Mouse (Mus musculus) CH12.LX (cell line): ENCODE measurements at regions not wholly inside any gene's neighbourhood (a gene's known extent, or its start where the extent isn't known, plus 50 kb on each side); places are given as distances from the start of the nearest gene placed in this dataset.

Experiments used
- DNase-seq: peaks from one replicate; pipeline ENCODE4 v3.0.0-alpha.2; 2013; ENCODE audit errors: extremely low read depth
- H3K27ac ChIP-seq: 2 replicates; pipeline ENCODE4 v1.5.1; 2012; ENCODE audit warnings: low read depth, mild to moderate bottlenecking, control low read depth, moderate library complexity; ENCODE audit not compliant: insufficient read depth
- H3K27me3 ChIP-seq: replicated peaks from 2 replicates; pipeline ENCODE3; 2012; ENCODE audit warnings: inconsistent platforms
- H3K36me3 ChIP-seq, 2 experiments: replicated peaks in 1 of 2; 2 replicates each; pipeline versions ENCODE3 to v1.6.1; 2012; ENCODE audit warnings: inconsistent platforms in 1 of 2, low read length in 1 of 2, mild to moderate bottlenecking in 1 of 2, mixed read lengths in 1 of 2, moderate library complexity in 1 of 2; ENCODE audit not compliant: control insufficient read depth in 1 of 2, insufficient read depth in 1 of 2
- H3K4me1 ChIP-seq, 2 experiments: 2 replicates each; pipeline ENCODE4 v1.6.1; 2012; ENCODE audit warnings: inconsistent platforms in 1 of 2, moderate library complexity in 1 of 2; ENCODE audit not compliant: insufficient read depth in 2 of 2, control insufficient read depth in 1 of 2
- H3K4me2 ChIP-seq: 2 replicates; pipeline ENCODE4 v1.6.1; 2012; ENCODE audit warnings: low read depth, mild to moderate bottlenecking, control low read depth; ENCODE audit not compliant: poor library complexity, insufficient read depth, severe bottlenecking
- H3K4me3 ChIP-seq, 3 experiments: fragments of 150-350 bp in 1 of 3; sonication (generic) in 1 of 3; replicated peaks in 1 of 3; 2 replicates each; pipeline versions ENCODE3 to v1.5.1; 2011 to 2012; ENCODE audit warnings: low read depth in 2 of 3, low read length in 2 of 3, mild to moderate bottlenecking in 2 of 3, moderate library complexity in 2 of 3, control low read depth in 1 of 3, improper control_type of control experiment in 1 of 3, inconsistent platforms in 1 of 3, mixed read lengths in 1 of 3; ENCODE audit not compliant: poor library complexity in 1 of 3
- H3K79me2 ChIP-seq: replicated peaks from 2 replicates; pipeline ENCODE4 v1.6.1; 2012; ENCODE audit warnings: mild to moderate bottlenecking, moderate library complexity; ENCODE audit not compliant: control insufficient read depth, poor library complexity, insufficient read depth, severe bottlenecking; ENCODE audit errors: extremely low read depth
- H3K9ac ChIP-seq: 2 replicates; pipeline ENCODE4 v1.6.1; 2012; ENCODE audit warnings: low read depth, mild to moderate bottlenecking, control low read depth, moderate library complexity; ENCODE audit not compliant: insufficient read depth
- H3K9me3 ChIP-seq: replicated peaks from 2 replicates; pipeline ENCODE3; 2012; ENCODE audit warnings: low read length, inconsistent platforms, mixed read lengths
- BHLHE40 ChIP-seq: IDR thresholded peaks from 2 replicates; pipeline ENCODE4 v1.6.1; 2011; ENCODE audit warnings: mild to moderate bottlenecking, low read depth, low read length, improper control_type of control experiment
- CHD1 ChIP-seq: IDR thresholded peaks from 2 replicates; pipeline ENCODE4 v1.6.1; 2012; ENCODE audit warnings: low read depth, low read length, improper control_type of control experiment, inconsistent platforms
- CTCF ChIP-seq, 2 experiments: IDR thresholded peaks in 1 of 2; conservative IDR thresholded peaks in 1 of 2; 2 replicates each; pipeline ENCODE4 v1.5.1; 2011 to 2012; ENCODE audit warnings: low read depth in 2 of 2, low read length in 2 of 2, improper control_type of control experiment in 1 of 2, inconsistent platforms in 1 of 2, mild to moderate bottlenecking in 1 of 2, moderate library complexity in 1 of 2
- E2F4 ChIP-seq: IDR thresholded peaks from 2 replicates; pipeline ENCODE4 v1.6.1; 2011; ENCODE audit warnings: low read depth, low read length, improper control_type of control experiment; ENCODE audit not compliant: insufficient replicate concordance
- EP300 ChIP-seq: IDR thresholded peaks from 2 replicates; pipeline ENCODE4 v1.6.1; 2011; ENCODE audit warnings: low read length, improper control_type of control experiment
- ETS1 ChIP-seq: conservative IDR thresholded peaks from 2 replicates; pipeline ENCODE4 v1.6.1; 2012; ENCODE audit warnings: low read depth, mild to moderate bottlenecking, inconsistent platforms, low read length, improper control_type of control experiment, moderate library complexity
- GABPA ChIP-seq: IDR thresholded peaks from 2 replicates; pipeline ENCODE4 v1.6.1; 2012; ENCODE audit warnings: low read depth, low read length, improper control_type of control experiment, inconsistent platforms; ENCODE audit not compliant: insufficient replicate concordance
- HCFC1 ChIP-seq: IDR thresholded peaks from 2 replicates; pipeline ENCODE4 v1.6.1; 2012; ENCODE audit warnings: low read depth, mild to moderate bottlenecking, inconsistent platforms, low read length, improper control_type of control experiment
- JUN ChIP-seq: IDR thresholded peaks from 2 replicates; pipeline ENCODE4 v1.6.1; 2011; ENCODE audit warnings: low read depth, mild to moderate bottlenecking, low read length, improper control_type of control experiment, moderate library complexity; ENCODE audit not compliant: insufficient read depth
- KAT2A ChIP-seq: IDR thresholded peaks from 2 replicates; pipeline ENCODE4 v1.6.1; 2012; ENCODE audit warnings: low read length, improper control_type of control experiment, inconsistent platforms; ENCODE audit not compliant: insufficient replicate concordance
- MAFK ChIP-seq: IDR thresholded peaks from 2 replicates; pipeline ENCODE4 v1.6.1; 2011; ENCODE audit warnings: low read length, improper control_type of control experiment; ENCODE audit not compliant: insufficient replicate concordance
- MEF2A ChIP-seq: IDR thresholded peaks from 2 replicates; pipeline ENCODE4 v1.6.1; 2014; ENCODE audit warnings: low read depth, mild to moderate bottlenecking, inconsistent platforms, low read length, improper control_type of control experiment, borderline replicate concordance
- MXI1 ChIP-seq: IDR thresholded peaks from 2 replicates; pipeline ENCODE4 v1.6.1; 2011; ENCODE audit warnings: mild to moderate bottlenecking, low read depth, low read length, improper control_type of control experiment
- NELFE ChIP-seq: IDR thresholded peaks from 2 replicates; pipeline ENCODE4 v1.6.1; 2011; ENCODE audit warnings: low read depth, low read length, improper control_type of control experiment
- NRF1 ChIP-seq: IDR thresholded peaks from 2 replicates; pipeline ENCODE4 v1.6.1; 2014; ENCODE audit warnings: low read depth, mild to moderate bottlenecking, inconsistent platforms, low read length, improper control_type of control experiment, moderate library complexity
- POLR2A ChIP-seq: IDR thresholded peaks from 2 replicates; pipeline ENCODE4 v1.6.1; 2011; ENCODE audit warnings: low read depth, mild to moderate bottlenecking, improper control_type of control experiment, low read length
- POLR2AphosphoS2 ChIP-seq: IDR thresholded peaks from 2 replicates; pipeline ENCODE4 v1.6.1; 2011; ENCODE audit warnings: low read depth, low read length, improper control_type of control experiment
- SMC3 ChIP-seq: IDR thresholded peaks from 2 replicates; pipeline ENCODE4 v1.6.1; 2011; ENCODE audit warnings: low read depth, low read length, improper control_type of control experiment
- TCF12 ChIP-seq: IDR thresholded peaks from 2 replicates; pipeline ENCODE4 v1.6.1; 2014; ENCODE audit warnings: low read depth, mild to moderate bottlenecking, inconsistent platforms, low read length, improper control_type of control experiment
- USF2 ChIP-seq: conservative IDR thresholded peaks from 2 replicates; pipeline ENCODE4 v1.6.1; 2011; ENCODE audit warnings: low read depth, low read length, improper control_type of control experiment
- ZMIZ1 ChIP-seq: IDR thresholded peaks from 2 replicates; pipeline ENCODE4 v1.6.1; 2012; ENCODE audit warnings: low read depth, mild to moderate bottlenecking, inconsistent platforms, low read length, improper control_type of control experiment
- ZNF384 ChIP-seq: IDR thresholded peaks from 2 replicates; pipeline ENCODE4 v1.6.1; 2012; ENCODE audit warnings: low read depth, low read length, improper control_type of control experiment, inconsistent platforms
- dilution Hi-C: fragments of 300-500 bp; cut with MboI; formaldehyde crosslinking; loops from 2 replicates; pipeline ENCODE4 v1.14.3; 2020; ENCODE audit warnings: low sequenced_read_pairs; ENCODE audit not compliant: extremely low pct_unique_long_range_greater_than_20kb, extremely low pct_ligation_motif_present
- in situ Hi-C: fragments of 300-500 bp; cut with MboI; formaldehyde crosslinking; loops from 3 replicates; pipeline ENCODE4 v1.14.3; 2019; ENCODE audit warnings: low sequenced_read_pairs, low pct_ligation_motif_present, low pct_unique_long_range_greater_than_20kb, mixed read lengths

- Histone ChIP-seq H3K4me3 (peak overlapping the region in 1 of 3 experiments; percentile 29), H3K9ac (no peak overlapping the region), H3K9me3 (no peaks in the 10 kb centered on the region), H3K36me3 (no peaks in the 10 kb centered on the region), H3K27ac (no peak overlapping the region), H3K4me1 (peaks cover 7 to 35% of the 10 kb centered on the region in 2 experiments; a peak in 3 of 4 replicates), H3K79me2 (no peaks in the 10 kb centered on the region), H3K27me3 (no peaks in the 10 kb centered on the region), H3K4me2 (peak overlapping the region; percentile 58)
- in situ Hi-C loops: no loop called here
- TF ChIP-seq ZMIZ1: no peak
- peak; percentile 88 for TF ChIP-seq ZNF384
- 0 out of 2 replicates have a peak, but pooled peaks have one; percentile 11 for TF ChIP-seq EP300
- TF ChIP-seq JUN: peak; percentile 35
- peak; percentile 64 for TF ChIP-seq BHLHE40
- TF ChIP-seq MEF2A: no peak
- TF ChIP-seq HCFC1: no peak
- peak; percentile 52 for TF ChIP-seq ETS1
- dilution Hi-C loops: no loop called here
- peak; percentile 56 for DNase-seq
Measured at GRCm38 (mm10) chr9:41328056-41328455, 166.6 kb upstream of the Ubash3b start.

GRCm38 (mm10) chr9:41327561-41327960 lies 166.1 kb upstream of the Ubash3b start:
- dilution Hi-C loops: no loop called here
- no peaks in the 10 kb centered on the region for H3K27me3 ChIP-seq
- H3K4me3 ChIP-seq: no peak overlapping the region
- peaks cover 7 to 35% of the 10 kb centered on the region in 2 experiments; a peak in 3 of 4 replicates for H3K4me1 ChIP-seq
- peak; percentile 36 for DNase-seq
- no peaks in the 10 kb centered on the region for H3K9me3 ChIP-seq
- H3K36me3 ChIP-seq: no peaks in the 10 kb centered on the region
- TF ChIP-seq ETS1: no peak
- TF ChIP-seq MAFK: no peak
- no peak for TF ChIP-seq POLR2A
- TF ChIP-seq MEF2A: no peak
- no peak for TF ChIP-seq BHLHE40
- no peak for TF ChIP-seq NRF1
- no peak for TF ChIP-seq GABPA
- TF ChIP-seq CTCF (conservative IDR thresholded peaks at IDR 0.05 in 1 of 2, IDR thresholded peaks at IDR 0.05 in 1 of 2; ENCODE audit: low read depth in 2 of 2, low read length in 2 of 2): no peak
- TF ChIP-seq E2F4: no peak
- TF ChIP-seq SMC3: no peak
- TF ChIP-seq TCF12: no peak
- TF ChIP-seq ZNF384: no peak
- no peak for TF ChIP-seq MXI1
- TF ChIP-seq NELFE: no peak
- TF ChIP-seq POLR2AphosphoS2: no peak
- no peak for TF ChIP-seq KAT2A
- no peak for TF ChIP-seq USF2
- TF ChIP-seq JUN: no peak
- TF ChIP-seq CHD1: no peak
- TF ChIP-seq, all 38 proteins: peak for 0
- Histone ChIP-seq H3K4me2 (peak overlapping the region; percentile 50; the same call in 1 of the 2 replicates), H3K79me2 (no peaks in the 10 kb centered on the region), H3K9ac (no peak overlapping the region), H3K27ac (no peak overlapping the region)
- in situ Hi-C loops: no loop called here
